Mouse (Mus musculus): Measurements from ENCODE around the gene Dhcr24. TPM values are rescaled to one million over a fixed set of nuclear protein-coding genes. Genes with fewer than 3 reads are reported as not detected.

Dhcr24 gene
- polyA plus RNA-seq (2012; rRNA removed), result 73.8 and 89.2 TPM in 2 replicates

DNA sequence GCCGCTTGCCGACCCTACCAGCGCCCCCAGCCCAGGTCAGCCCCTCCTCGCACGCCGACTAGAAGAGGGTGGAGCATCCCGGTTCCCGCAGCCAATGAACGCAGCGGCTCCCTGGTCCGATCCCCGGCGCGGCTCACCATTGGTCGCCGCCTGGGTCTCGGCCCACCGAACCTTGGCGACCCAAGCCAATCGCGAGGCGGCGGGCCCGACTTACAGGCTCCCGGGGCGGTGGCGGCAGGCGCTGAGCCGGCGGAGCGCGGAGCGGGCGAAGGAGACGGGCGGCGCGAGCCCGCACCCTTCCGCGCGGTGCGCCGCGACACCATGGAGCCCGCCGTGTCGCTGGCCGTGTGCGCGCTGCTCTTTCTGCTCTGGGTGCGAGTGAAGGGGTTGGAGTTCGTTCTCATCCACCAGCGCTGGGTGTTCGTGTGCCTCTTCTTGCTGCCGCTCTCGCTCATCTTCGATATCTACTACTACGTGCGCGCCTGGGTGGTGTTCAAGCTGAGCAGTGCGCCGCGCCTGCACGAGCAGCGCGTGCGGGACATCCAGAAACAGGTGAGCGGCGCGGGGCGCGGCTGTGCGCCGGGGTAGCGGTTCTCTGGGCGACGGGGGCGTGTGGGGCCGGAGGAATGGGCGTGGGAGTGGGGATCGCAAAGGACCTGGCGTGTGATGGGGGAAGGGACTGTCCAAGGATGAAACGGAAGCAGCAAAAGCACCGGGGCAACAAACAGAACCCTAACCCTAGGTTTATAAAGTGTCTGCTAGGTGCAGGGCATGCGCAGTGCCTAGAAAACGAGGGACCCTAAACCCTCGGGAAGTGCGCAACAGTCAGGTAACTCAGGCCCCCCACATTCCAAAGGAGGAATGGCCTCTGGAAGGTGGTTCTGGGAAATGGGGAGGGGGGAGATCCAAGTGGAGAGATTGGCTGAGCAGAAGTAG is at the start of gene Dhcr24:
TSS of gene Dhcr24 (plus strand) at position 193 of the 936 bp plus-strand sequence.
- DNase-seq (ENCODE audit: low read depth), result peak; percentile 98
- TF ChIP-seq CTCF (IDR thresholded peaks at IDR 0.05; ENCODE audit: borderline replicate concordance, extremely low read depth, insufficient read depth, insufficient read length) (no peak), POLR2A (IDR thresholded peaks at IDR 0.05; ENCODE audit: borderline replicate concordance, extremely low read depth, insufficient read depth, insufficient read length, poor library complexity, severe bottlenecking) (peak; percentile 98)

- no peak for DNase-seq (ENCODE audit: low read depth)
- TF ChIP-seq CTCF (IDR thresholded peaks at IDR 0.05; ENCODE audit: borderline replicate concordance, extremely low read depth, insufficient read depth, insufficient read length) (no peak), POLR2A (IDR thresholded peaks at IDR 0.05; ENCODE audit: borderline replicate concordance, extremely low read depth, insufficient read depth, insufficient read length, poor library complexity, severe bottlenecking) (no peak)
Observed at GRCm38 (mm10) chr4:106514606-106515005, 46.2 kb upstream of the Dhcr24 start.

DNA sequence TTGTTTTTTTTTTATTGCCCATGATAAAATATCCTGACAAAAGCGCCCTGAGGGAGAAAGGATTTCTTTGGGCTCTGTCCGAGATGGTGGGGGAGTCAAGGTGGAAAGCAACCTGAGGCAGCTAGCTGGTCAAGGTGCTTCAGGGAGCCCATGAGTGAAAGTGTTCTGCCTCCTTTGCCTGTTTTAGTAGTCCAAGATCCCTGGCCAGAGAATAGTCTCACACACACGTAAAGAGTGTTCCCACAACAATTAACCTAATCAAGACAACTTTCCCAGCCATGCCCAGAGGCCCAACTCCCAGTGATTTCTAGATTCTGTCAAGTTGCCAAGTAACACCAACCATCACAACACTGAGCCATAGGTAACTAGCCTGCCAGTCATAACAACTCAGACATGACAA is 38.3 kb upstream of the Dhcr24 start:
- no peak for DNase-seq (ENCODE audit: low read depth)

GRCm38 (mm10) chr4:106524131-106524530 is 36.7 kb upstream of the Dhcr24 start:
- TF ChIP-seq CTCF (IDR thresholded peaks at IDR 0.05; ENCODE audit: borderline replicate concordance, extremely low read depth, insufficient read depth, insufficient read length), result no peak
- no peak for TF ChIP-seq POLR2A (IDR thresholded peaks at IDR 0.05; ENCODE audit: borderline replicate concordance, extremely low read depth, insufficient read depth, insufficient read length, poor library complexity, severe bottlenecking)
- DNase-seq (ENCODE audit: low read depth), result no peak

More for the DNA sequence above, 38.3 kb upstream of the Dhcr24 start:
- no peak for TF ChIP-seq POLR2A (IDR thresholded peaks at IDR 0.05; ENCODE audit: borderline replicate concordance, extremely low read depth, insufficient read depth, insufficient read length, poor library complexity, severe bottlenecking)
- TF ChIP-seq CTCF (IDR thresholded peaks at IDR 0.05; ENCODE audit: borderline replicate concordance, extremely low read depth, insufficient read depth, insufficient read length), result no peak

- DNase-seq (ENCODE audit: low read depth), result no peak
- no peak for TF ChIP-seq POLR2A (IDR thresholded peaks at IDR 0.05; ENCODE audit: borderline replicate concordance, extremely low read depth, insufficient read depth, insufficient read length, poor library complexity, severe bottlenecking)
- no peak for TF ChIP-seq CTCF (IDR thresholded peaks at IDR 0.05; ENCODE audit: borderline replicate concordance, extremely low read depth, insufficient read depth, insufficient read length)
Observed at GRCm38 (mm10) chr4:106525001-106525400, 35.8 kb upstream of the Dhcr24 start.

DNA sequence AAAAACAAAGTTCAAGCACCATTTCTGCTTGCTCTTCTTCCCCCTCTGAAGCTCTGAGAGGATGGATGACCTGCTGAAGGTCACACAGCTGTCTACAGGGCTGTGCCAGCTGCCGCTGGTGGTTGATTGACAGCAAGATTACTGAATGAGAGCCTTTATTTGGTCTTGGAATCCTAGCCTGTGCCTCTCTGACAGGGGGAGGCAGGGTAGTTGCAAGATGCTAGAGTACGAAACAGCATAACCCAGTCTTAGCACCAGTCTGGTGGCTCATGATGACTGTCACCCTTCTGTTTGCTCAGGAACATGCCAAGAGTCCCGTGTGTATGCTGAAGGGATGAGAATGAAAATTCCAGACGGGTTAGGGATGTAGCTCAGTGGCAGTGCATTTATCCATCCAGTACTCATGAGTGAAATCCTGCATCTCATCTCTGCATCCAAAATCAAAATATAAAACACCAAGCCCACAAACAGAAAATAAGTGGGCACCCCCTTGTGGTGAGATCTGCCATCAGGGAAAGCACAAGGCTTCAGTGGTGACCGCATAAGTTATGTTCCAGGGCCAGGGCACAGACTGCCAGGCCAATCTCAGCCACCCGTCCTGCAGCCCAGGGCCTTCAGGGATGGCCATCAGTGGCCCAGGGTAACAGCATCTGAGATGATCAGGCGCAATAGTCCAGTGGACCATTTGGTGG is 32.8 kb upstream of the Dhcr24 start:
- DNase-seq (ENCODE audit: low read depth), result peak; percentile 29
- TF ChIP-seq CTCF (IDR thresholded peaks at IDR 0.05; ENCODE audit: borderline replicate concordance, extremely low read depth, insufficient read depth, insufficient read length), result peak; percentile 20; the same call in 1 of the 2 replicates
- no peak for TF ChIP-seq POLR2A (IDR thresholded peaks at IDR 0.05; ENCODE audit: borderline replicate concordance, extremely low read depth, insufficient read depth, insufficient read length, poor library complexity, severe bottlenecking)

GRCm38 (mm10) chr4:106529375-106530112 is 31.3 kb upstream of the Dhcr24 start:
- TF ChIP-seq CTCF (IDR thresholded peaks at IDR 0.05; ENCODE audit: borderline replicate concordance, extremely low read depth, insufficient read depth, insufficient read length), result peak; percentile 100
- TF ChIP-seq POLR2A (IDR thresholded peaks at IDR 0.05; ENCODE audit: borderline replicate concordance, extremely low read depth, insufficient read depth, insufficient read length, poor library complexity, severe bottlenecking), result no peak
- DNase-seq (ENCODE audit: low read depth), result peak; percentile 96

GRCm38 (mm10) chr4:106530113-106530482 is 30.7 kb upstream of the Dhcr24 start:
- TF ChIP-seq POLR2A (IDR thresholded peaks at IDR 0.05; ENCODE audit: borderline replicate concordance, extremely low read depth, insufficient read depth, insufficient read length, poor library complexity, severe bottlenecking) (no peak), CTCF (IDR thresholded peaks at IDR 0.05; ENCODE audit: borderline replicate concordance, extremely low read depth, insufficient read depth, insufficient read length) (no peak)

GRCm38 (mm10) chr4:106533421-106534080 is 27.3 kb upstream of the Dhcr24 start:
- no peak for DNase-seq (ENCODE audit: low read depth)
- TF ChIP-seq POLR2A (IDR thresholded peaks at IDR 0.05; ENCODE audit: borderline replicate concordance, extremely low read depth, insufficient read depth, insufficient read length, poor library complexity, severe bottlenecking), result no peak
- TF ChIP-seq CTCF (IDR thresholded peaks at IDR 0.05; ENCODE audit: borderline replicate concordance, extremely low read depth, insufficient read depth, insufficient read length), result peak; percentile 15; the same call in 1 of the 2 replicates

More at GRCm38 (mm10) chr4:106530113-106530482, 30.7 kb upstream of the Dhcr24 start:
- no peak for DNase-seq (ENCODE audit: low read depth)

GRCm38 (mm10) chr4:106534256-106534655 is 26.6 kb upstream of the Dhcr24 start:
- DNase-seq (ENCODE audit: low read depth), result no peak
- TF ChIP-seq POLR2A (IDR thresholded peaks at IDR 0.05; ENCODE audit: borderline replicate concordance, extremely low read depth, insufficient read depth, insufficient read length, poor library complexity, severe bottlenecking) (no peak), CTCF (IDR thresholded peaks at IDR 0.05; ENCODE audit: borderline replicate concordance, extremely low read depth, insufficient read depth, insufficient read length) (no peak)
